Mouse (Mus musculus): Measurements from ENCODE around the gene Rb1. TPM values are rescaled to one million over a fixed set of nuclear protein-coding genes. Genes with fewer than 3 reads are reported as not detected.

Rb1 gene
- polyA plus RNA-seq (2015; fragmentation: Nextera tagmentation; extraction: Ambion mirVana), result 12.2 and 16.0 TPM in 2 replicates

- no peaks in the 10 kb centered on the region for H3K9me3 ChIP-seq (replicated peaks; ENCODE audit: control insufficient read depth, low read length)
- peak within 1 kb of the TSS; percentile 80 for H3K9ac ChIP-seq (ENCODE audit: low read length)
- peak; percentile 91 for ATAC-seq (replicated peaks; ENCODE audit: extremely low read depth, insufficient read depth, low FRiP score)
- peak within 1 kb of the TSS; percentile 90 for H3K27ac ChIP-seq (ENCODE audit: low read length)
- WGBS, result 0% methylated on average over 56 of the region's 135 CpGs
- H3K4me2 ChIP-seq (ENCODE audit: low read depth, low read length), result peak within 1 kb of the TSS; percentile 75
- H3K36me3 ChIP-seq (ENCODE audit: control insufficient read depth, insufficient read depth), result no peaks in the 10 kb centered on the region
- H3K27me3 ChIP-seq (ENCODE audit: control insufficient read depth, insufficient read depth, low read length), result no peaks in the 10 kb centered on the region
- peak within 1 kb of the TSS; percentile 93 for H3K4me3 ChIP-seq (ENCODE audit: low read length)
- peaks cover 13% of the 10 kb centered on the region for H3K4me1 ChIP-seq (ENCODE audit: control insufficient read depth, insufficient read depth, low read length)
These were observed at the start of gene Rb1 for GRCm38 (mm10) chr14:73325456-73326381. TSS of gene Rb1 (minus strand) at chr14:73325822.

- Histone ChIP-seq H3K36me3 (ENCODE audit: control insufficient read depth, insufficient read depth) (peaks cover 14% of the 10 kb centered on the region; the same call in 1 of the 2 replicates), H3K9ac (ENCODE audit: low read length) (no peak overlapping the region), H3K4me1 (ENCODE audit: control insufficient read depth, insufficient read depth, low read length) (peaks cover 39% of the 10 kb centered on the region), H3K27ac (ENCODE audit: low read length) (no peak overlapping the region), H3K4me2 (ENCODE audit: low read depth, low read length) (no peak overlapping the region), H3K4me3 (ENCODE audit: low read length) (no peak overlapping the region), H3K9me3 (replicated peaks; ENCODE audit: control insufficient read depth, low read length) (no peaks in the 10 kb centered on the region), H3K27me3 (ENCODE audit: control insufficient read depth, insufficient read depth, low read length) (no peaks in the 10 kb centered on the region)
- WGBS, result 55% methylated on average over 11 of the region's 11 CpGs
- ATAC-seq (replicated peaks; ENCODE audit: extremely low read depth, insufficient read depth, low FRiP score), result no peak
These were observed 48.8 kb upstream of the Rb1 start for GRCm38 (mm10) chr14:73374315-73374890.

- H3K36me3 ChIP-seq (ENCODE audit: control insufficient read depth, insufficient read depth), result peaks cover 15% of the 10 kb centered on the region; the same call in 1 of the 2 replicates
- no peak for ATAC-seq (replicated peaks; ENCODE audit: extremely low read depth, insufficient read depth, low FRiP score)
- H3K9ac ChIP-seq (ENCODE audit: low read length), result no peak overlapping the region
- no peaks in the 10 kb centered on the region for H3K9me3 ChIP-seq (replicated peaks; ENCODE audit: control insufficient read depth, low read length)
- no peak overlapping the region for H3K27ac ChIP-seq (ENCODE audit: low read length)
- WGBS, result 65% methylated on average over 8 of the region's 8 CpGs
- H3K27me3 ChIP-seq (ENCODE audit: control insufficient read depth, insufficient read depth, low read length), result no peaks in the 10 kb centered on the region
- H3K4me3 ChIP-seq (ENCODE audit: low read length), result no peak overlapping the region
- no peak overlapping the region for H3K4me2 ChIP-seq (ENCODE audit: low read depth, low read length)
- peaks cover 39% of the 10 kb centered on the region for H3K4me1 ChIP-seq (ENCODE audit: control insufficient read depth, insufficient read depth, low read length)
These were observed 48.0 kb upstream of the Rb1 start for GRCm38 (mm10) chr14:73373606-73374005.

GRCm38 (mm10) chr14:73372990-73373389 lies 47.4 kb upstream of the Rb1 start:
- H3K4me3 ChIP-seq (ENCODE audit: low read length), result no peak overlapping the region
- H3K9me3 ChIP-seq (replicated peaks; ENCODE audit: control insufficient read depth, low read length), result no peaks in the 10 kb centered on the region
- H3K27ac ChIP-seq (ENCODE audit: low read length), result no peak overlapping the region
- WGBS, result 85% methylated on average over 4 of the region's 4 CpGs
- peaks cover 39% of the 10 kb centered on the region for H3K4me1 ChIP-seq (ENCODE audit: control insufficient read depth, insufficient read depth, low read length)
- H3K36me3 ChIP-seq (ENCODE audit: control insufficient read depth, insufficient read depth), result peaks cover 18% of the 10 kb centered on the region
- ATAC-seq (replicated peaks; ENCODE audit: extremely low read depth, insufficient read depth, low FRiP score), result no peak
- H3K27me3 ChIP-seq (ENCODE audit: control insufficient read depth, insufficient read depth, low read length), result no peaks in the 10 kb centered on the region
- no peak overlapping the region for H3K4me2 ChIP-seq (ENCODE audit: low read depth, low read length)
- no peak overlapping the region for H3K9ac ChIP-seq (ENCODE audit: low read length)

- no peak overlapping the region for H3K27ac ChIP-seq (ENCODE audit: low read length)
- H3K4me2 ChIP-seq (ENCODE audit: low read depth, low read length), result no peak overlapping the region
- peaks cover 28% of the 10 kb centered on the region for H3K36me3 ChIP-seq (ENCODE audit: control insufficient read depth, insufficient read depth)
- no peak overlapping the region for H3K9ac ChIP-seq (ENCODE audit: low read length)
- no peaks in the 10 kb centered on the region for H3K9me3 ChIP-seq (replicated peaks; ENCODE audit: control insufficient read depth, low read length)
- ATAC-seq (replicated peaks; ENCODE audit: extremely low read depth, insufficient read depth, low FRiP score), result no peak
- WGBS, result 92% methylated on average over 4 of the region's 4 CpGs
- H3K27me3 ChIP-seq (ENCODE audit: control insufficient read depth, insufficient read depth, low read length), result no peaks in the 10 kb centered on the region
- H3K4me1 ChIP-seq (ENCODE audit: control insufficient read depth, insufficient read depth, low read length), result peaks cover 39% of the 10 kb centered on the region
- H3K4me3 ChIP-seq (ENCODE audit: low read length), result no peak overlapping the region
These were observed 46.0 kb upstream of the Rb1 start for GRCm38 (mm10) chr14:73371577-73371976.

- Histone ChIP-seq H3K9ac (ENCODE audit: low read length) (no peak overlapping the region), H3K9me3 (replicated peaks; ENCODE audit: control insufficient read depth, low read length) (no peaks in the 10 kb centered on the region), H3K4me3 (ENCODE audit: low read length) (no peak overlapping the region), H3K4me2 (ENCODE audit: low read depth, low read length) (no peak overlapping the region), H3K27ac (ENCODE audit: low read length) (no peak overlapping the region), H3K4me1 (ENCODE audit: control insufficient read depth, insufficient read depth, low read length) (peaks cover 37% of the 10 kb centered on the region), H3K36me3 (ENCODE audit: control insufficient read depth, insufficient read depth) (peaks cover 34% of the 10 kb centered on the region), H3K27me3 (ENCODE audit: control insufficient read depth, insufficient read depth, low read length) (no peaks in the 10 kb centered on the region)
- ATAC-seq (replicated peaks; ENCODE audit: extremely low read depth, insufficient read depth, low FRiP score), result no peak
- 68% methylated on average over 23 of the region's 23 CpGs for WGBS
These were observed 45.2 kb upstream of the Rb1 start for GRCm38 (mm10) chr14:73370695-73371372.

GRCm38 (mm10) chr14:73370078-73370670 lies 44.6 kb upstream of the Rb1 start:
- 54% methylated on average over 11 of the region's 11 CpGs for WGBS
- H3K36me3 ChIP-seq (ENCODE audit: control insufficient read depth, insufficient read depth), result peaks cover 37% of the 10 kb centered on the region
- no peak overlapping the region for H3K4me2 ChIP-seq (ENCODE audit: low read depth, low read length)
- no peaks in the 10 kb centered on the region for H3K9me3 ChIP-seq (replicated peaks; ENCODE audit: control insufficient read depth, low read length)
- H3K9ac ChIP-seq (ENCODE audit: low read length), result no peak overlapping the region
- ATAC-seq (replicated peaks; ENCODE audit: extremely low read depth, insufficient read depth, low FRiP score), result no peak
- H3K27me3 ChIP-seq (ENCODE audit: control insufficient read depth, insufficient read depth, low read length), result no peaks in the 10 kb centered on the region
- no peak overlapping the region for H3K4me3 ChIP-seq (ENCODE audit: low read length)
- H3K4me1 ChIP-seq (ENCODE audit: control insufficient read depth, insufficient read depth, low read length), result peaks cover 33% of the 10 kb centered on the region
- H3K27ac ChIP-seq (ENCODE audit: low read length), result peak overlapping the region; percentile 26

- ATAC-seq (replicated peaks; ENCODE audit: extremely low read depth, insufficient read depth, low FRiP score), result no peak
- Histone ChIP-seq H3K9ac (ENCODE audit: low read length) (no peak overlapping the region), H3K27me3 (ENCODE audit: control insufficient read depth, insufficient read depth, low read length) (no peaks in the 10 kb centered on the region), H3K4me3 (ENCODE audit: low read length) (no peak overlapping the region), H3K36me3 (ENCODE audit: control insufficient read depth, insufficient read depth) (peaks cover 41% of the 10 kb centered on the region), H3K9me3 (replicated peaks; ENCODE audit: control insufficient read depth, low read length) (no peaks in the 10 kb centered on the region), H3K4me1 (ENCODE audit: control insufficient read depth, insufficient read depth, low read length) (peaks cover 28% of the 10 kb centered on the region), H3K4me2 (ENCODE audit: low read depth, low read length) (no peak overlapping the region), H3K27ac (ENCODE audit: low read length) (no peak overlapping the region)
- 82% methylated on average over 4 of the region's 4 CpGs for WGBS
These were observed 44.0 kb upstream of the Rb1 start for GRCm38 (mm10) chr14:73369634-73370033.
